Mouse (Mus musculus) adrenal gland, adult 18-20 months (tissue): ENCODE measurements around the gene Gpr84. TPM values are rescaled to one million over a fixed set of nuclear protein-coding genes. Genes with fewer than 3 reads are reported as not detected.
A peak's percentile ranks its signal among the peaks of the same experiment; 100 is the strongest.

ENCODE experiments used
- DNase-seq, 2 experiments: peaks; one replicate each; pipeline ENCODE4 v3.0.0; 2021 to 2022; ENCODE audit warnings: low spot score in 2 of 2
- total RNA-seq, 2 experiments: library from RNA; stranded (reverse); gene quantifications; 1 replicate in 1 of 2; 2 replicates in 1 of 2; pipeline ENCODE4 v1.2.3; 2021

Gpr84 gene
- total RNA-seq, 2 experiments from 2014 or later, result not detected

DNA sequence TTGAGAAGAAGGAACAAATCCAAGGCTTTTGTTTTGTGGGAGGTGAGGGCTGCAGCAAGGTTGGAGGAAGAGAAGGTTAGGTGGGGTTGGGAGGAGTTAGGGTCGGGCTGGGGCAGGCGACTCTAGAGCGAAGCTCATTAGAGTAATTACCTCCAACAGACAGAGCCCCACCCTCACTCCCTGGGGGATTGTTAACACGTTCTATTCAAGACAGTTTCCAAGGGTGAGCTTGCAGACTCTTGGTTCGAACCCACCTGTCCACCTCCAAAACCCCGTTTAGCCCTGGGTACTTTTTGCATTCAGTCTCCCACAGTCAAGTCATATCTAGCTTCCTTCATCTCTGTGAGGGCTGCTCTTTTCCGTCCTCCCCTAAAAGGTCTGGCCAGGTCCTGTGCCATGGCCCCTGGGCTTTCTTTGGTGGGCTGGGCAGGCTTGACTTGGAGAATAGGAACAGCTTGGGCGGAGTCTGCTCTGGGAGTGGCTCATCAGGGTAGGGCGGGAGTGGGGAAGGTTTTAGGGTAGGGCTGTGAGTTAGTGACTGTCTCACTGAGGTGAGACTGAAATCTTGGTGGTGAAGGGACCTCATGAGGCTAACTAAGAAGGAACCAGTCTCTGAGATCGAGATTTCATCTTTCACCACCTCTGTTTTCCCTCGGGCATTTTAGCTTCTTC is 26.7 kb upstream of the Gpr84 start:
- DNase-seq, result no peak

DNA sequence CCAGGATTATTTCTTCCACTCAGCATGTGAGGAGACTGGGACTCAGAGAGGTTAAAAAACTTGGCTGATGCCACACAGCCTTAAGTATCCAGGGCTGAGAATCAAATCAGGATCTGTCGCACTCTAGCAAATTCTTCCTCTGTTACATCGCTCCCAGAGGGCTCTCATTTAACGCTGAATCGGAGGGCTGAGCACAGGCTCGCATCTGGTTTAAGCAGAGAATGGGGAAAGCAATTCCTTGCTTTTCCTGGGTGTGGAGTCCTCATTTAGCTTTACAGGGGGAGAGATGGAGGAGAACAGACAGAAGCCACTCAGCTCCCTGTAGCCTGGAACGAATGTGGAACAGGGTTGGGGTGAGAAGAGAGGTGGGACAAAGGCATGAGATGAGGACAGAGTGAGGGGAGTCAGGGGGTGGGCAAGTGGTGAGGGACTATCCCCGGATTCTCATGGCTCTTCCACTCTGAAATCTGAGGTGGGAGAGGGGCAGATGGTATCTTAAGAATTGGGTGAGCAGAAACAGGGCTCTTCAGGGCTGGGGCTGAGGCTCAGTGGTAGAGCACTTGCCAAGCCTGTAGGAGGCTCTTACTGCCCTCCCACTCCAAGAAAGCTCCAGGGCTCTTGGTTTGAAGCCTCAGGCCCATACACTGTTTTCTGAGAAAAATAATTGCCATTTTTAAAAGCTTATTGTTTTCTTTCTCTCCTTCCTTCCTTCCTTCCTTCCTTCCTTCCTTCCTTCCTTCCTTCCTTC is 25.2 kb upstream of the Gpr84 start:
- no peak for DNase-seq

DNA sequence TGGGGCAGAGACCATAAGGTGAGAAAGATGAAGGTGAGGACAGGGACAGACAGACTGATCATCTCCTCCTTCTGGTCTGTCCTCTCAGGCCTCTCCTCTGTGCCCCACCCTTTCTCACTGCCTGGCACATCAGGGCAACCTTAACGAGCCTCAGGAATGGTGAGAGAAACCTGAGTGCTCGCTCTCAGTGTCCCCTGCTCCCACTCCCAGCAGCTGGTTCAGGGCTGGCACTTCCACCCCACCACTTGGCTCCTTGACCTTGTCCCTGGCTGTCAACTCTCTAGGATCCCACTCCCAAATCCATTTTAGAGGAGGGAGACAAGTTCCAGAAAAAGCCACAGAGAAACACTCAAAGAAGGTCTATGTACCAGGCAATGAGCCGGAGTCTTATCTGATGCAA is 24.6 kb upstream of the Gpr84 start:
- no peak for DNase-seq

DNA sequence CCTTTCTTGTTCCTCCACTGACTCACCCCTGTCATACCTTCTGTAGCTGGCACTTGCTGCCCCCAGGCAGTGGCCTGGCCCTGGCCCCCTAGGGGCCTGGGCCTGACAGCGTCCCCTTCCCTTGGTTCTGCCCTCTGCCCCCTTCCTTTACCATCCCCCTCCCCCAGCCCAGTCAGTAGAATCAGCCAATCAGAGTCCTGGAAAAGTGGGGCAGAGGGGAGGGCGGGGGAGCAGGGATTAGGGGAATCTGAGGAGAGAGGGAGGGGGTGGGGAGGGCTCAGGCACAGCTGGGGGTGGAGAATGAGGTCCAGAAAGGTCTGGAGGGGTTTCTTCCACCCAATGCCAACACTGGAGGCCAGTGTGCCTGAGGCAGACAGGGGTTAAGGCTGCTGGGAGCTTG is 23.8 kb upstream of the Gpr84 start:
- no peak for DNase-seq

DNA sequence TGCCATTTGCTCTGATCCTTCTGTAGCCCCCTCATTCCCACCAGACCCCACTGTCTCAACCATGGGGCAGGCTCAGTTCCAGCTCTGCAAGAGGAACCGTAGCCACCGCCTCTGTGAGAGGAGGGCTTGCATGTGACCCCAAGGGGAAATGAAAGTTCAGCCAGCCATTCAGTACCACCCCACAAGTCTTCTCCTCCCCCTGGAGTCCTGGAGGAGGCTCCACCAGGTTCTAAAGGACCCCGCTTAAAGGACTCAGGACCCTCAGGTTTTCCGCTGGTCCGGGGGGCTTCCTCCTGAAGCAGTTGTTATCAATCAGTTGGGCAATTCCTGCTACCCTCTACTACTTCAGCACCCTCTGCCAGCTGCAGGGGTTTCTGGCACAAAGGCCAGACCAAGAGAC is 23.3 kb upstream of the Gpr84 start:
- no peak for DNase-seq

DNA sequence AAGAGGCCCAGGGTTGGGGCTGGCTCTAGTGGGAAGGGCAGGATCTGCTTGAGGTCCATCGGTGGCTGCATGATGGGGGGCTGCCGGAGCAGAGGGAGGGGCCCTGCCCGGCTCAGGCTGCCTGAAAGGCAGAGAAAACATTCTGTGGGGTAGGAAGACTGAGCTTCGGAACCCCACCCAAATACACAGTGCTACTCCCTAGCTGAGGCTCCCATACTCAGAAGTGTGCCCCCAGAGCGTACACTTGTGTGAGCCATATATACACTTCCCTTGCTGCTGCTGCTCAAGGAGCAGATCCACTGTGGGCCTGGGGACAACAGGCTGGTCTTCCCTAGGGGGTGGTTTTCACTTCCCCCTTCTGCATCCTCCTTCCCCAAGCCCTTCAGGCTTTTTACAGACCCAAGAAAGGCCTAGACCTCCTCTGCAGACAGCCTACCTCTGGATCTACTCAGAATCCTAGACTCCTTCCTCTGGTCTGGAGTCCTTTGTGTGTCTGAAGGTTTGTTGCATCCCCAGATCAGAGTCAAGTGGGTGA is 22.7 kb upstream of the Gpr84 start:
- no peak for DNase-seq

DNA sequence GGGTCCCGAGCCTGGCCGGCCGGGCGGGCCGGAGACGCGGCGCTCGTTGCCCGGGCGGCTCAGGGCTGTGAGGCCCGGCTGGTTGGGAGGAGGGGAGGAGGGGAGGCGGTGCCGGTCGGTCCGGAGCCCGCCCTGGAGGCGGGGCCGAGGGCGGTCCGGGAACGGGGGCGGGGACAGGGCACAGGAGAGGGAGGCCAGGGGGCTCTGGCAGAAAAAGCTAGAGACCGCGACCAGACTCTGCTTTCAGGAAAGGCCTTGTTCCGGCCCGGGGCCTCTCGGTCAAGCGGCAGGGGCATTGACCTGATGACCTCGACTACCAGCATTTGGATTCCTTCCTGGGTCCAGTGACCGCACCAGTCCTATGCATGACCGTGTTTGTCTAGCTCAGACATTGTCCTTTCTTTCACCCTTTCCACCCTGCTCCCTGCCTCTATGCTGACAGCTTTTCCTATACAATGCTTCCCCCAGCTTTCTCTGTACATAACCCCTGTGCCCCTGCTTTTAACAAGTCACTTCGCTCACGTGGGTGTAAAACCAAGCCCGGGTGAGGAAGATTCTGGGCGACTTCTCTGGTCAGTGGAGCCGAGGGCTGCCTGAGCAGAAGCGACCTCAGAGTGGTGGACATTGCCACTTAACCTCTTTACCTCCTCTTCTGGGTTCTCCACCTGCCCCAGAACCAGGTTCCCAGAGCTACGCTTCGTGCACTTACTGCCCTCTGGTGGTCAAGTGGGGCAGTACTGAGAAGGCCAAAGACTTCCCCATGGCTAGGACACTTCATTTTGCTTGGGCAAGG is 13.2 kb upstream of the Gpr84 start:
- peak; percentile 89 to 90 for DNase-seq

DNA sequence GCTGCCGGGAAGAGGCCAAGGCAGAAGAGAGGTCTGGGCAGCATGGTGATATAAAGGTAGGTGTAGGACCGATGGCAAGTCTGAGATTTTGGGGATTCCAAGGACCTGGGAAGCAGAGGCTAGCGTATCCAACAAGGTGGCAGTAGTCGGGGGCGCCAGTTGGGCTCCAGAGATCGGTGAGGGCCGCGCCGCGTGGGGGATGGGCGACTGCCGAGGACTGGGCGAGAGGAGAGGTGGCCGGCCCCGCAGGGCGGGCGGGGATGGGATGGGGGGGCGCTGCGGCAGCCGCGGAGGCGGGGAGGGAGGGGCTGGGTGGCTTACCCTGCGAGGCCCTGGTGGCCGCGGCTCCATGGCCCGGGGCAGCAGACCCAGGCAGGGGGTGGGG is 12.7 kb upstream of the Gpr84 start:
- peak in 1 of 2 experiments; percentile 67 for DNase-seq

DNA sequence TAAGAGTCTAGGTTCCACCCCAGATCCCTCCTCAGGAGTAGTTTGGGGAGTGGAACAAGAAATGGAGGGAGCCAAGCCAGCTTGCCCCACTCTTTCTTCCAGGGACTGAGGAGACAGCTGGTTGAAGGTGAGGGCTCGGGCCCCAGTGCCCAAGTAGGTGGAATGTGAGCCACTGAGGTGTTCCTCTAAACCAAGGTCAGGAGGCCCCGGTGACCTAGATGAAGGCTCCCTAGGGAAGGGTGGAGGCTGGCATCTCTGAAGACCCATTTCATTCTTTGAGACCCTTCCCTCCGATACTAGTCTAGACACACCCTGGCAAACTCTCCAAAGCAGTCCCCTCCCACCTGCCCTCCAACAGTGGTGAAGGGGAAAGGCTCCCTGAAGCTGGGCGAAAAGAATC is 12.0 kb upstream of the Gpr84 start:
- DNase-seq, result no peak

DNA sequence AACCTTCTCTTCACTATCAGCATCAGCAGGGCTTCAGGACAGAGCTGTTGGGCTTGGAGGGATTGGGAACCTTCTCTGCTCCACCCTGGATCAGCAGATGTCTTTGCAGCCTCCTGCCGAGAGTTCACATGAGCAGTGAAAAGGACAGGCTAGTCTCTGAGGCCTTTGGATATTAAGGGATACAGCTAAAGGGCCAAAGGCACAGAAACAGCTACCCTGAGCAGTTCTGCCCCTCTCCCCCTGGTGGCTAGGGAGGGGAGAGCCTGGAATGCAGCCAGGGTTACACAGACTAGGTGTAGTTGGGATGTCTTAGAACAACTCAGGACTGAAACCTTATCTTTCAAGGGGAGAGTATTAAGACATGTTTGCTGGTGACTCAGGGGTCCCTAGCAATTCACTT is 10.7 kb upstream of the Gpr84 start:
- DNase-seq, result no peak

DNA sequence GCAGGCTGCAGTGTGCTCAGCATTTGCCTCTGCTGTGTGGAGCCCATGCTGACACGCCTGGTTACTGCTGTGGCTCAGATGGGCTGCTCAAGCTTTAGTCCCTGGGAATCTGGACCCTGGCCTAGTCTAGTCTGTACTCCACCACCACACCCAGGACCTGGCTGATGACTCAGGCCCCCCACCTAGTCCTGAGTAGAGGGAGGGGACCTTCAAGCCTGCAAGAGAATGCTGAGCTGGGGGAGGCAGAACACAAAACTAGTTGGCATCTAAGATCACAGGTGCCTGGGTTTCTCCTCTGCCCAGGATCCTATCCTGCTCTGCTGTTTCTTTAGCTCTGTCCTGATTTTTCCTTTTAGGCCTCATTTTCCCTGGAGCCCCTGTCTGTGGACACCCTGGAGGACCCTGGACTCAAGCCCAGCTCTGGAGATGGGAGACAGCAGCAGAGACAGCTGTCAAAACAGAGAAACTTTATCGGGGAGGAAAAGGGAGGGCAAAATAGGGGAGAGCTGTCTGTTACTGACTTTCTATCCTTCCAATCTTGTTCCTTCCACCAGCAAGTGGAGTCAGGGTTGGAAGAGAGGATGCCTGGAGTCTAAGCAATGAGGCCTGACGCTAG is 7.9 kb upstream of the Gpr84 start:
- DNase-seq, result no peak

DNA sequence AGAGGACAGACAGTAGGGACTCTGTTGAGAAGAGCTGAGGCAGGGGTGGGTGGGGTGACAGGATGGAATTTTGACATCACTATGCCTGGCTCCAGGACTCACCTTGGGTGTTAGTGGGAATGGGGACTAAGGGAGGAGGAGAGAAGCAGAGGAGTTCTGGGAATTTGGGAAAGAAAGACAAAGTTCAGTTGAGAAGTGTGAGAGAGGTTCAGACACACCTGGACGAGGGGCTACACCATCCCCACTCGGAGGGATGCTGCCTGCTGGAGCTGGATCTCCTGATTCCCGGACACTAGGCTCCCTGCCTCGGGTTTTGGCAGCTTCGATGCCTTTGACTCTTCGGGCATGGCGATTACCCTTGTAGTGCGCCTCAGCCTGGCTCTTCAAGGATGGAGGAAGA is 7.3 kb upstream of the Gpr84 start:
- no peak for DNase-seq

DNA sequence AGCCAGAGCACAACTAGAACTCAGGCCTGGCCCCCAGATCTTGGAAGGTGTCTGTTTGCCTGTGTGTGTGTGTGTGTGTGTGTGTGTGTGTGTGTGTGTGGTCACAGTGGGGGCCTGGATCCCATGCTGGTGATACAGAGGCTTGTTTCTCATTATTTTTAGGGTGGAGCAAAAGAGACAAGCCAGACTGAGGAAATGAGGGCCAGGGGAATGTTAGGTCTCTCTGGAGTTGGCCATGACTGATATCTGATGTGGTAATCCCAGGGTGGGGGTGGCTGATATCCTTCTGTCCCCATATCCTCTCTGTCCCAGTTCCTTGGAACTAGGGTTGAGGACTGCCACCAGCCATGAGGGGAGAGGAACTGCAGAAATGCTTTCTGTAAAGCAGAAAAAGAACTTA is 6.7 kb upstream of the Gpr84 start:
- DNase-seq, result no peak

DNA sequence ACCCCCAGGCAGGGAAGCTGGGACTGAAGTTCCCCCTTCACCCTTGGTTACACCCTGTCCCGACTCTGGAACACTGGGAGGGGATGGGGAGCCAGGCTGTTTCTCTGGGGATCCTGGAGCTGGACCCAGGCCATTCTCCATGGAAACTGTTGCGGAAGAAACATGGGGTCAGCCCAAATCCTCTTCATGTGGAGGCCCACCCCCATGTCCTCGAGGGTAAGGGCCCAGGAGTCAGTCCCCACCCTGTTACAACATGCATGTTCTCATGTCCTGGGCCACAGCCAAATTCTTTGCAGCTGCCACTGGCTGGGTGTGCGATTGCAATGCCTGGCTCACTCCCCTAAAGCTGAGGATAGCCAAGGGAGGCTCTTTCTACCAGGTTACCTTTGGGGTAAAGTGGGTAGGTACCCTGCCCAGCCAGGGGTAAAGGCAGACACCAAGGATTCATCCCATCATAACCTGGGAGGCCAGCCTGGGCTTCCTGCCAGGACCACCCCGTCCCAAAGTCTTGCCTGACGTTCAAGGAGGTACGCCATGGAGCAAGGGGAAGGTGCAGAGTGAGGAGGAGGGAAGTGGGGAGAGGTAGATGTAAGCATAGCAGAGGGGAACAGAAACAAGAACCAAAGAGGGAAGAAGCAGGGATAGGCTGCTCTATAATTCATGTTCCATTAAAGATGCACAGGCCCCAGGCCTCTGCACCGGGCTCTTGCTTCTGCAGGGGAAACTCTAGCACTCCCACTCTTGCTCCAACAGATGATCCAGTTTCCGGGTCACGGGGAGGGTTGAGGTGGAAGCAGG is 5.8 kb upstream of the Gpr84 start:
- DNase-seq, result no peak

DNA sequence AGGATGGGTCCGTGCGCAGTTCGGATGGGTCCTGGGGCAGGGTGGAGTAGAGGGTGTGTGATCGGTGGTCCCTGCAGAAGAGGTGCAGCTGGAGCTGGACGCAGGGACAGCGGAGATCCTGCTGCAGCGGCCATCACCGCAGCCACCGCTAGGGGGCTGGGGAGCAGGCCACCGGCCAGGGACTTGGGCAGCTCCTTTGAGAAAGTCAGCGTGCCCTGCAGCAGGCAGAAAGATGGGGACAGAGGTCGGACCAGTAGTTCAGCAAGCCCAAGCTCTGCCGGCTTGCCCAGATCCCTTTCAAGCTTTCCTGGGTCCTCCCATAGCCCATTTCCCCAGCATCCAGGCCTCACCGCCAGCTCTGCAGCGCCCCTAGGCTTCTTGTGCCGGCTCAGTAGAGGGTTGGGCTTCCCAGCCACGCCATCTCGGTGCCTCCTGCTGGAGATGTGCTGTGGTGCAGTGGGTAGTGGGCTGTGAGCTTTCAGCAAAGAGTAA is 4.6 kb upstream of the Gpr84 start:
- DNase-seq, result peak; percentile 75 to 82

DNA sequence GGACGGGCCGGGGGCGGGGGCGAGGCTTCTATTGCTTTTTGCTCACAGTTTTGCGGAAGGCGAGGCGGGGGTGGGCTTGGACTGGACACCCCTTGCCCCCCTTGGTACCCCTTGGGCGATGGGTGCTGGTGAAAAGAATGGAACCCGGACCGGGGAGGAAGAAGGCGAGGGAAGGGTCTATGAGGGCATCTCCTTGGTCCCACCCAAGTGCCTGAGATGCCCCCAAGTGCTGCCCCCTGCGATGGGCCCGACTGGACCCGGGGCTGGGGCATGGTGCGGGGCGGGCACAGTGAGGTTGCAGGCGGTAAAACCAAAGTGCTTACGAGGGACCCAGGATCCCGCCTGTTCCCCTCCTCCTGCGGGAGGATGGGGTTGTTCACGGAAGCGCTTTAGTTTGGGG is 3.8 kb upstream of the Gpr84 start:
- no peak for DNase-seq

DNA sequence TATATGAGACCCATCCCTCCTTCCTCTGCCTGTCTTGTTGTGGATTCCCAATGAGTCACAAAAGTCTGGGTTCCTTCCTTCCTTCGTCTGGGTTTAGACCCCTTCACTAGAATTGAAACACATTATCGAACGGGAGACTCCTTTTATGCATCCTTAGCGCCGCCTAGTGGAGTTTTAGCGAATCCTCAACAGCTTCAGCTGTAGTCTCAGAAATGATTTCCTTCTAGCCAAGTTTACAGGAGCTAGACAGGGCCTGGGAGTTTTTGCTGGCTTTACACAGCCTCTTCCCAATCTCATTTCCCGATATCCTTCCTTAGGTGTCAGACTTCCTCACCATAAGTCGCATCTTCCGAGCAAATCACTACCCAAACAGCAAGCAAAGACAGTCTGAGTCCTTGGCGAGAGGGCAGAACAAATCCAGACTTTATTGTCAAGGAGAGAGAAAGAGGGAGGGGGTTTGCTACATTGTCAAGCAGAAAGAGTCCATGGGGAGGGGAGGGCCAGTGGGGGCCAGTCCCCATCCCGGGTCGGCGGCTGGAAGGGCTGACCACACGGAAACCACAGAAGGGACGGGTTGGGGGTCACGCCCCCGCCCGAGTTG is 3.2 kb upstream of the Gpr84 start:
- DNase-seq, result peak in 1 of 2 experiments; percentile 46

DNA sequence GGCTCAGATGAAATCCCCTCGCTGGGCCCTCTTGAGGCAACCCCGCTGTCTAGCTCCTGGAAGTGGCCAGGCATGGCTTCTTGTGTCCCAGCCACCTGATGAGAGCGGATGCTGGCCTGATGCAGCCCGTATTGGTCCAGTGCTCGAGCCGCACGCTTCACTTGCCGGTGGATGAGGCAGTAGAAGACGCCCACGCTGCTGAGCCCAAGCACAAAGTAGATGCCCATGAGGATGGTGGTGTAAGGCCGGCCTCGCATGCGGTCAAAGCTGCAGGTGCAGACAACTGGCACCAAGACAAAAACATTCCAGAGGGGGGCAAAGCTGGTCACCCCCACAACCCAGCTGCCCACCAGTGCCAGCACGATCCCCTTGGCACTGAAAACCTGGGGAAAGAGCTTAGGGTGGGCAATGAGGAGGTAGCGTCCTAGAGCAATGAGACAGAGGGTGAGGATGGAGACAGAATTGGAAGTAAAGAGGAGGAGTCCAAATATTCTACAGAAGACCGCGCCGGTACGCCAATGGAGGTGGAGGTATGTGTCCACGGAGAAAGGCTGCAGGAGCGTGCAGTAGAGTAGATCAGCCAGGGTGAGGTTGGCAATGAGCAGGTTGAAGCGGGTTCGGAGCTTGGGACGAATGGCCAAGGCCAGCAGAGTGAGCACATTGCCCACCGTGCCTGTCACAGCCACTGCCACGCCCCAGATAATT is 1.4 kb downstream of the Gpr84 start:
- DNase-seq, result no peak
